Mouse (Mus musculus) lung, embryonic 16.5 days (tissue): ENCODE data around the gene Btbd35f19. TPM values are rescaled to one million over a fixed set of nuclear protein-coding genes. Genes with fewer than 3 reads are reported as not detected.
"Not testable (repeated sequence)": the region's sequence is repeated elsewhere in the genome, so short reads cannot be mapped to it uniquely, and the experiment has no call there.

Source experiments
- ATAC-seq: fragments of 200-750 bp; cut with Nextera tagmentation; 2 replicates; pipeline ENCODE4 v1.8.0; 2017; ENCODE audit warnings: low read depth, mild to moderate bottlenecking, moderate library complexity
- H3K27ac ChIP-seq: fragments of 300-500 bp; sonication (generic); 2 replicates; pipeline ENCODE4 v1.5.1; 2014; ENCODE audit warnings: mild to moderate bottlenecking, control low read depth, low read length
- H3K27me3 ChIP-seq: fragments of 300-500 bp; sonication (generic); 2 replicates; pipeline ENCODE4 v1.6.1; 2014; ENCODE audit warnings: low read depth, low read length, mixed read lengths; ENCODE audit not compliant: control insufficient read depth, insufficient read depth
- H3K36me3 ChIP-seq: fragments of 300-500 bp; sonication (generic); 2 replicates; pipeline ENCODE4 v1.6.1; 2014; ENCODE audit warnings: low read length; ENCODE audit not compliant: control insufficient read depth, insufficient read depth
- H3K4me1 ChIP-seq: fragments of 300-500 bp; sonication (generic); replicated peaks from 2 replicates; pipeline ENCODE4 v1.6.1; 2014; ENCODE audit warnings: low read length, mixed read lengths; ENCODE audit not compliant: control insufficient read depth, insufficient read depth
- H3K4me2 ChIP-seq: fragments of 300-500 bp; sonication (generic); 2 replicates; pipeline ENCODE4 v1.6.1; 2014; ENCODE audit warnings: low read depth, low read length, control low read depth
- H3K4me3 ChIP-seq: fragments of 300-500 bp; sonication (generic); 2 replicates; pipeline ENCODE4 v1.5.1; 2014; ENCODE audit warnings: mild to moderate bottlenecking, low read length, control low read depth
- H3K9ac ChIP-seq: fragments of 300-500 bp; sonication (generic); 2 replicates; pipeline ENCODE4 v1.6.1; 2014; ENCODE audit warnings: low read length, control low read depth
- H3K9me3 ChIP-seq: fragments of 300-500 bp; sonication (generic); 2 replicates; pipeline ENCODE4 v1.6.1; 2016; ENCODE audit warnings: low read length; ENCODE audit not compliant: control insufficient read depth
- WGBS: fragments of 180-500 bp; shearing (Covaris S2); extraction: QIAGEN DNeasy Blood & Tissue Kit; methylation state at CpG from one replicate; pipeline ENCODE4 v1.1.7; 2014; 5-methylcytosine and 5-hydroxymethylcytosine counted together
- polyA plus RNA-seq: library from polyadenylated mRNA; unstranded; fragments of >200 nt; fragmentation: Nextera tagmentation; extraction: Ambion mirVana; gene quantifications from 2 replicates; pipeline ENCODE4 v1.2.1, GENCODE M21; 2015

Gene Btbd35f19
- not detected in 2 replicates for polyA plus RNA-seq

DNA sequence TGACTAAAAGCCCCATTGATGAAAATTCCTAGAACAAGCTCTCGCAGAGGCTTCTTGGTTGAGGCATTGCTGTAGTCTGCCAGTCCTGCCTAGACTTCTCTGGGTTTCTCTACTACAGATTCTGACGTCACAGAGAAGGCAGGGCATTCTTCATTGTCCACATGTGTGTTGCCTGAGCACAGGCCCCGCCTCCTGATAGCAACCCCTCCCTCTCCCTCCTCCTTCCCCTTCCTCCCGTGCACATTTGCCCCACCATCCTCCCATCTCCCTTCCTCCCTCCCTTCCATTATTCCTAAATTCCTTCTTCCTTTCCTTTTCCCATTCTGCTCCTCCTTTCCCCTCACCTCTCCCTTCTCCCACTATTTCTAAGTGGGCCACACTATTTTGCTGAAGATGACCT, at the start of gene Btbd35f19:
TSS of gene Btbd35f19 (minus strand) at position 101 of the 400 bp plus-strand sequence.
- not testable (repeated sequence) for H3K36me3 ChIP-seq

DNA sequence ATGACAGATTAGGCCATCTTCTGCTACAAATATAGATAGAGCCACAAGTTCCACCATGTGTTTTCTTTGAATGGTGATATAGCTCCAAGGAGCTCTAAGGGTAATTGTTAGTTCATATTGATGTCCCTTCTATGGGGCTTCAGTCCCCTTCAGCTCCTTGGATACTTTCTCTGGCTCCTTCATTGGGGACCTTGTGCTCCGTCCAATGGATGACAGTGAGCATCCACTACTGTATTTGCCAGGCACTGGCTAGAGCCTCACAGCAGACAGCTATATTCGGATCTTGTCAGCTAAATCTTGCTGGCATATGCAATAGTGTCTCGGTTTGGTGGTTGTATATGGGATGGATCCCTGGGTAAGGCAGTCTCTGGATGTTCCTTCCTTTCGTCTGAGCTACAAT, 41.8 kb downstream of the Btbd35f19 start:
- not testable (repeated sequence) for H3K9me3 ChIP-seq, H3K36me3 ChIP-seq, H3K27me3 ChIP-seq, H3K27ac ChIP-seq, H3K4me2 ChIP-seq, H3K9ac ChIP-seq, H3K4me3 ChIP-seq, ATAC-seq, H3K4me1 ChIP-seq
- WGBS: 86% methylated on average over 1 of the region's 4 CpGs

More for the DNA sequence above, at the start of gene Btbd35f19:
- H3K4me1 ChIP-seq, H3K9ac ChIP-seq, H3K4me2 ChIP-seq, ATAC-seq, H3K27ac ChIP-seq, H3K4me3 ChIP-seq, H3K9me3 ChIP-seq, H3K27me3 ChIP-seq: not testable (repeated sequence)
- WGBS: no CpG with 5 or more reads among the region's 4 CpGs

DNA sequence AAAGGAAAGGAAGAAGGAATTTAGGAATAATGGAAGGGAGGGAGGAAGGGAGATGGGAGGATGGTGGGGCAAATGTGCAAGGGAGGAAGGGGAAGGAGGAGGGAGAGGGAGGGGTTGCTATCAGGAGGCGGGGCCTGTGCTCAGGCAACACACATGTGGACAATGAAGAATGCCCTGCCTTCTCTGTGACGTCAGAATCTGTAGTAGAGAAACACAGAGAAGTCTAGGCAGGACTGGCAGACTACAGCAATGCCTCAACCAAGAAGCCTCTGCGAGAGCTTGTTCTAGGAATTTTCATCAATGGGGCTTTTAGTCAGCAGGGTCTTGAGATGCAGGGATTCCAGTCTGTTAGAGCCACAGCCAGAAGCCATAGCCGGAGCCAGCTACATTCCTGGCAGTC, 47.6 kb downstream of the Btbd35f19 start, which contains the start of gene Btbd35f26:
TSS of gene Btbd35f26 (plus strand) at position 301 of the 400 bp plus-strand sequence.
- H3K4me3 ChIP-seq, ATAC-seq, H3K4me1 ChIP-seq, H3K9me3 ChIP-seq, H3K4me2 ChIP-seq, H3K27me3 ChIP-seq, H3K36me3 ChIP-seq, H3K27ac ChIP-seq, H3K9ac ChIP-seq: not testable (repeated sequence)
- WGBS: no CpG with 5 or more reads among the region's 4 CpGs

Other genes with a start within 250 kb of the Btbd35f19 start
- gene Spin2f, start 130.0 kb downstream of the Btbd35f19 start, polyA plus RNA-seq: not detected in 2 replicates
- not detected in 2 replicates for gene Btbd35f26, start 47.5 kb downstream of the Btbd35f19 start, polyA plus RNA-seq
- gene Gm21883, start 190.4 kb upstream of the Btbd35f19 start, polyA plus RNA-seq: not detected in 2 replicates
- not detected in 2 replicates for gene Spin2e, start 235.0 kb upstream of the Btbd35f19 start, polyA plus RNA-seq